Mouse (Mus musculus) lung, adult 2 months (tissue): ENCODE results near the gene Tex48.

Experiments used
- CTCF ChIP-seq: fragments of 200-500 bp; IDR thresholded peaks from 2 replicates; pipeline ENCODE4 v1.5.1; 2011; ENCODE audit warnings: mild to moderate bottlenecking, low read length, control low read depth; ENCODE audit not compliant: insufficient read depth
- POLR2A ChIP-seq: fragments of 200-500 bp; IDR thresholded peaks from 2 replicates; pipeline ENCODE4 v1.6.1; 2011; ENCODE audit warnings: low read depth, mild to moderate bottlenecking, control low read depth, low read length, borderline replicate concordance; ENCODE audit errors: extremely low read depth

DNA sequence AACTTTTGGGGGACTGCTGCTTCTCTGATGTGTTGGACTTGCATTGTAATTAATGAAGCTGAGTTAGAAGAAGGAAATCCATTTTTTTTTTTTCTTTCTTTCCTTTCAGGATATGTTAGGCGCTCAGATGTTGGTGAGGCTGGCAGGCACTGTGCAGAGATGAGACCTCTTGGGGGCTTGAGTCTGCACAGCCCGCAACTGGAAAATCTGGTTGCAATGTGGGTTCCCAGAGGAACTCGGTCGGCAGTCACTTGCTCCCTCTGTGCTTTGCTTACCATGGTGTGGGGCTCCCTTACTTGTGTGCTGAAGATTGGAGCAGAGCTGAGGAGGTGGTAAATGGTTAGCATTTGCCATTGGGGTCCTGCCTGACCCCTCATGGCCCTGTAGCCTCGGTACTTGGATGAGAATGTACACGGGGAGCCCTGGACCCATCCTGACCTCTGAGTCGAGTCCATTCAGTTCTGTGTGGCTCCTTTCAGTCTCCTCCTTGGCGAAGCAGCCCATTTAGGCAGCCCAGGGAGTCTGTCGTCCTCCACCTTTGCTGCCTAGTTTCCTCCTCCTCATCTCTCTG lies 63.0 kb downstream of the Tex48 start:
- TF ChIP-seq POLR2A (no peak), CTCF (no peak)
